Mouse (Mus musculus): ENCODE results near the gene Ugt1a8.
A peak's percentile ranks its signal among the peaks of the same experiment; 100 is the strongest.

Gene Ugt1a8

DNA sequence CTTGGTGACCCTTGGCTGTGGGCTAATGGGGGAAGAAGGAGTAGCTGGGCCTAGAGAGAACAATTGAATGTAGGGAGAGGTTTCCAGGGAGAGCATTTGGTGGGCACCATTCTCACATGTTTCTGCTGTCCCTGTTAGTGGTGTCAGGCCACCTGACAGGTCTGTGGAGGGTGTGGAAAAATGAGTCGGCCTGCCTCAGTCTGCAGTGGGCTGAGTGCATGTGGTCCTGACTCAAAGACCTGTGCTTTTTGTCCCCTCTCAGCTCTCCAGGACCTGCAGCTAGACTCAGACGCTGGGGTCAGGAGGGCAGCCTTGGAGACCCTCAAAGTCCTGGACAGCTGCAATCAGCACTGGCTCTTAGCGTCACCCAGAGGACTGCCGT, 172.0 kb downstream of the Ugt1a8 start:
- DNase-seq (ENCODE audit: low spot score in 2 of 2), result no peak

DNA sequence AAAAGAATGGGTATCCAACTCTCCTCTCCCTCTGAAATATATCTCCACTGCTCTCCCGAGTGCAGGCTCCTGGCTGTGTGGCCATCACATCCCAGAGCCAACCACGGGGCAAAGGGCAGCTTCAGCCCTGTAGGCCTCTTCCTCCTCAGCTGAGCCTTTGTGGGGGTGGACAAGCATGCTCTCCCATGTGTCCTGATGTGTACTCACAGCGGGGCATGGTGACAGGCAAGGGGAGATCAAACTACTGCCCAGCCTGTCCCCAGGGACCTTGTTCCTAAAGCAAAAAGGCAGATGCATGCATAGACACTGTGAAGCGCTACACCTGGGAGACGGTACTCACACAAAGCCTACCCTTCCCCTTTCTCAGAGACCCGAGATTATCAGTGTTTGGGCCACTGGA, 172.5 kb downstream of the Ugt1a8 start:
- DNase-seq (ENCODE audit: low spot score in 2 of 2), result no peak

DNA sequence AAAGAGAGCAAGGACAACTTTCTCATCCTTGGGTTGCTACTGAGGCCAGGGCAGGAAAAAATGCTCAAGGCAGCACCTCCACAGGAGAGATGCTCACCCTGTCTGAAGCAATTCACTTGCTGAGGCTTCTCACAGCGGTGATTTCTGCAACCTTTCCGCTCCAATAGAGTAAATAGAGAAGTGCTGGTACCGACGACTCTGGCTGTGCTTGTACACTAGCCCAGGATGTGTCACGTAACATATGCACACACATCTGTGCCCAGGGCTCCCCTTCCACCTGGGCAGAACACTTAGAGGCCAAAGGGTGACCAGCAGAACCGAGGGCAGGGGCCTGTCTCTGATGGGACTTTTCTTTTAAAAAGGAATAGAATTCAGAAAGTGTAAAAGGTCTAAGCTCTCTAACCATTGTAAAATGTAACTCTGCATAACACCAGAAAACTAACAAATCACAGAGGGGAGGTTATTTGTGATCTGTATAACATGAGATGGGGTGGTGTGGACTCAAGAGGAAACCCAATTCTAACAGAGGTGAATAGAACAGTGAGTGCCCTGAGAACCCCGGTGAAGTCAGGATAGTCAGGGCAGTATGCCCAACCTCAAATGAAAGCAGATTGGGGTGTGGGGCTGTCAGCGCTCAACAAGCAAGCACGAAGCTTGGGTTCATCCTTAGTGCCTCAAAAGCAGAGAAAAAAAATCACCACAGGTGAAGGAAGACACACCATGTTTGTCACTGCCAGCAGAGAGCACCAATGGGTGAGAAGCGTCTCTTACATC, 173.2 kb downstream of the Ugt1a8 start:
- DNase-seq (ENCODE audit: low spot score in 2 of 2), result peak in 1 of 2 experiments; percentile 27

- DNase-seq (ENCODE audit: low spot score in 2 of 2), result peak in 1 of 2 experiments; percentile 31
Measured at GRCm38 (mm10) chr1:88261706-88262105, 174.1 kb downstream of the Ugt1a8 start.

DNA sequence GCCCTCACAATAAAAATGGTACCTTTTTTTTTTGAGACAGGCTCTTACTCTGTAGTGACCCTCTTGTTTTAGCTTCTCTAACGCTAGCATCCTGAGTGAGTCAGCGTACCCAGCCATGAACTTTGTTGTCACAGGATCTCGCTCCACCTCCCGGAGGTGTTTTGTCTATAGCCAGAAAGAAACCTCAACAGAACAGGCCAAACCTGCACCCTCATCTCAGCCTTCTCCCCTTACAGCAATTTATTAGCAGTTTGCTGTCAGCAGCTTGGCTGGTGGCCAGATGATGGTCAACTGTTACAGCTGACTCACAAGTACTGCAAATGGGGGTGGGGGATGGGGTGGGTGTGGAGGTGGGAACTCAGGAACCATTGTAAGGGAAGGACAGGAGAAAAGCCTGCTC, 174.6 kb downstream of the Ugt1a8 start:
- DNase-seq (ENCODE audit: low spot score in 2 of 2), result peak in 1 of 2 experiments; percentile 72

GRCm38 (mm10) chr1:88262961-88263360, 175.3 kb downstream of the Ugt1a8 start:
- DNase-seq (ENCODE audit: low spot score in 2 of 2), result peak in 1 of 2 experiments; percentile 39

DNA sequence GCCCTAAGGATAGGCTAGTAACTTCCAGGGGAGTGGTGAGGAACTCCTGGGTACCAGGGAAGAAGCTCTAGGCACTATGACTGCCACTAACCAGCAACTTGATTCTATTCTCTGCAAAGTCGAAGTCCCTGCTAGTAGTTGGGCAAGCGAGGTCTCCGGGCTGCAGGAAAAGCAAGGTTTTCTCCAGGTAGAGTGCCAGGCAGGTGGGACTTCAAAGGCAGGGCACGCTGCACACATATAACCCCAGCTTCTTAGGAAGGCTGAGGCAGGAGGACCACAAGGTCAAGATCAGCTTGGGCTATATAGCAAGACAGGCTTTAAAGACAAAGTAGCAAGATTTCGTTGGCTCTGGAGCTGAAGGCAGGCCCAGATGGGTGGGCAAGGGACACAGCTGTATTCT, 176.2 kb downstream of the Ugt1a8 start:
- peak in 1 of 2 experiments; percentile 27 for DNase-seq (ENCODE audit: low spot score in 2 of 2)

- no peak for DNase-seq (ENCODE audit: low spot score in 2 of 2)
Measured at GRCm38 (mm10) chr1:88264237-88264868, 176.7 kb downstream of the Ugt1a8 start.

DNA sequence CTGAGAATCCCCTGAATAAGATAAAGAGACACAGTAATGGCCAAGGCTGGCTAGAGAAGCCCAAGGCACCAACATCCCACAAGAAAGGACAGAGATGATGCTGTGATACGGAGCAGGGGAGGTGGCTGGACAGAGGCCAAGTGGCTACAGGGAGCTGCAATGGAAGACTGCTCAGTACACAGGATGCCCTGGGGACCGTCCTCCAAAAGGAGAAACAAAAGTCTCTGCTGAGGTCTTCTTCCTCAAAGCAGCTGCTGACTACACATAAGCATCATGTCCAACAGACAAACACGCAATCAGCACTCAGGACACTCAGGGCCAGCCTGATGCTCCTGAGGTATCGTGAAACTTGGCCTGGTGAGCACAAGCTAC, 177.2 kb downstream of the Ugt1a8 start:
- DNase-seq (ENCODE audit: low spot score in 2 of 2), result peak in 1 of 2 experiments; percentile 56

- DNase-seq (ENCODE audit: low spot score in 2 of 2), result no peak
Measured at GRCm38 (mm10) chr1:88266123-88266522, 178.5 kb downstream of the Ugt1a8 start.

- no peak for DNase-seq (ENCODE audit: low spot score in 2 of 2)
Measured at GRCm38 (mm10) chr1:88267489-88267888, 179.9 kb downstream of the Ugt1a8 start.

DNA sequence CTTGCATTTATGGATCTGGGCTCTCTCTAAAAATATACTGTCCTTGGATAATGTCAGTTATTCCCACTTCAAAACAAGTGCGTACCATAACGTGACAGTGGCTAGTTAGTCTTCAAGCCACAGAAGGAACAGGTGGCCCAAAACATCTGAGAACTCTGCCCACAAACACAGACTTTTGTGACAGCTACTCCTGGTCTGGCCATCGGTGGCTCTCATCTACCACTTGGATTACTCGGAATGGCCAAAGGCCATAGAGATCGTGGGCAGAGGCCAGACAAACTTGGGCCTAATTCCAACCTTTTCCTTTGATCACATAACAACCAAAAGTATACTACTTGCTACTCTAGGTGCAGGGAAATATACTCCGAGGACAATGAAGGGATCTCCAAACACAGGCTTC, 180.5 kb downstream of the Ugt1a8 start:
- no peak for DNase-seq (ENCODE audit: low spot score in 2 of 2)
